Mouse (Mus musculus): ENCODE measurements around the gene Mpeg1. TPM values are rescaled to one million over a fixed set of nuclear protein-coding genes. Genes with fewer than 3 reads are reported as not detected.
A peak's percentile ranks its signal among the peaks of the same experiment; 100 is the strongest.

The Mpeg1 gene
- polyA plus RNA-seq, 1 experiment = 7.0 TPM

DNA sequence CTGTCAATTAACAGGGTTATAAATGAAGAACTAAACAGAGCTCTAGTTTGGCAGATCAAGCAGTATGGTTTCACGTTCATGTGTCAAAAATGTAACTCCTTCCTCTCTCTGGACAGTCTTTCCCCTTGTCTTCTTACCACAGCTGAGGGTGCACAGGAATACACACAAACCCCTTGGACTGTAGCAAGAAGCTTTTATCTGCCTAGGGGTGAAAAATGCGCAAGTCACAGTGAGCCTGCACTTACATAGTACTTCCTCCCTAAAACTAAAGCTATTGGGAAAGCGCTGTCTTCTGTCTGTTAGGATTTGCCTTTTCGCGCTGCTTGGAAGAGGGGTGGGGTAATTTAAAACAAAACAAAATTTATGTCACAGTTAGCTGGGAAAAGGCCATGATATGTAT lies 3.5 kb downstream of the Mpeg1 start:
- no peak for TF ChIP-seq POLR2A (IDR thresholded peaks at IDR 0.05; ENCODE audit: low read depth, low read length)
- TF ChIP-seq CTCF (IDR thresholded peaks at IDR 0.05; ENCODE audit: borderline replicate concordance, insufficient read depth, low read length) = no peak
- Histone ChIP-seq H3K27ac (ENCODE audit: insufficient read depth, low read length) (peak overlapping the region; percentile 64; the same call in 1 of the 2 replicates), H3K4me3 (ENCODE audit: insufficient read depth, low read length) (no peak overlapping the region), H3K4me1 (ENCODE audit: control insufficient read depth, insufficient read depth, low read length) (peaks cover 4% of the 10 kb centered on the region)

- TF ChIP-seq CTCF (IDR thresholded peaks at IDR 0.05; ENCODE audit: borderline replicate concordance, insufficient read depth, low read length) = no peak
- no peak for TF ChIP-seq POLR2A (IDR thresholded peaks at IDR 0.05; ENCODE audit: low read depth, low read length)
- peaks cover 4% of the 10 kb centered on the region for H3K4me1 ChIP-seq (ENCODE audit: control insufficient read depth, insufficient read depth, low read length)
- no peak overlapping the region for H3K4me3 ChIP-seq (ENCODE audit: insufficient read depth, low read length)
- no peak overlapping the region for H3K27ac ChIP-seq (ENCODE audit: insufficient read depth, low read length)
Observed at GRCm38 (mm10) chr19:12464674-12465073, 4.1 kb downstream of the Mpeg1 start.

DNA sequence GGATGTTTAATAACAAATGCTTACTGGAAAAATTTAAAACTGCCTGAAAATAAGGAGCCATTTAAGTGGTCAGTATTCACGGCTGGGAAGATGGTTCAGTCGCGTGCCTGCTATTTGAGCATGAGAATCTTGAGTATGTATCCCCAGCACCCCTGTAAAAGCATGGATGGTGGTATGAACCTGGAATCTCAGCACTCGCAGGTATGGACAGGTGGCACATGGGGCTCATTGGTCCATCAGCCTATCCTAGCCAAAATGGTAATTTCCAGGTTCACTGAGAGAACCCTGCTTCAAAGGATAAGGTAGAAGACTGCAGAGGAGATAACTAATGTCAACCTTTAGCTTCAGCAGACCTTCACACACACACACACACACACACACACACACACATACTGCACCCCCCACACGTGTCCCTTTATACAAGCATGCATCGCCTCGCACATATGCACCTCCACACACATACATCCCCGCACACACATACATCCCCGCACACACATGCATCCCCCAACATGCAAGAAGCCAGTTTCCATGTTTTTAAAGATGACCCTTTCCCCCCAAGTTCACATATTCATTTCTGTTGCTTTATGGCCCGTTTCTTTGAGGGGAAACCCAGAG lies 5.1 kb downstream of the Mpeg1 start:
- Histone ChIP-seq H3K27ac (ENCODE audit: insufficient read depth, low read length) (no peak overlapping the region), H3K4me1 (ENCODE audit: control insufficient read depth, insufficient read depth, low read length) (peaks cover 4% of the 10 kb centered on the region), H3K4me3 (ENCODE audit: insufficient read depth, low read length) (no peak overlapping the region)
- TF ChIP-seq POLR2A (IDR thresholded peaks at IDR 0.05; ENCODE audit: low read depth, low read length) (no peak), CTCF (IDR thresholded peaks at IDR 0.05; ENCODE audit: borderline replicate concordance, insufficient read depth, low read length) (no peak)

- TF ChIP-seq POLR2A (IDR thresholded peaks at IDR 0.05; ENCODE audit: low read depth, low read length) = no peak
- peak; percentile 88 for TF ChIP-seq CTCF (IDR thresholded peaks at IDR 0.05; ENCODE audit: borderline replicate concordance, insufficient read depth, low read length)
- no peak overlapping the region for H3K4me3 ChIP-seq (ENCODE audit: insufficient read depth, low read length)
- no peak overlapping the region for H3K27ac ChIP-seq (ENCODE audit: insufficient read depth, low read length)
- H3K4me1 ChIP-seq (ENCODE audit: control insufficient read depth, insufficient read depth, low read length) = peaks cover 4% of the 10 kb centered on the region
Observed at GRCm38 (mm10) chr19:12466204-12466603, 5.6 kb downstream of the Mpeg1 start.

- no peak overlapping the region for H3K27ac ChIP-seq (ENCODE audit: insufficient read depth, low read length)
- H3K4me3 ChIP-seq (ENCODE audit: insufficient read depth, low read length) = no peak overlapping the region
- H3K4me1 ChIP-seq (ENCODE audit: control insufficient read depth, insufficient read depth, low read length) = peaks cover 5% of the 10 kb centered on the region
- TF ChIP-seq CTCF (IDR thresholded peaks at IDR 0.05; ENCODE audit: borderline replicate concordance, insufficient read depth, low read length) (no peak), POLR2A (IDR thresholded peaks at IDR 0.05; ENCODE audit: low read depth, low read length) (no peak)
Observed at GRCm38 (mm10) chr19:12467436-12467835, 6.9 kb downstream of the Mpeg1 start.

- Histone ChIP-seq H3K4me3 (ENCODE audit: insufficient read depth, low read length) (no peak overlapping the region), H3K4me1 (ENCODE audit: control insufficient read depth, insufficient read depth, low read length) (peaks cover 24% of the 10 kb centered on the region), H3K27ac (ENCODE audit: insufficient read depth, low read length) (peak overlapping the region; percentile 68)
- TF ChIP-seq POLR2A (IDR thresholded peaks at IDR 0.05; ENCODE audit: low read depth, low read length) (no peak), CTCF (IDR thresholded peaks at IDR 0.05; ENCODE audit: borderline replicate concordance, insufficient read depth, low read length) (no peak)
Observed at GRCm38 (mm10) chr19:12471866-12472265, 11.3 kb downstream of the Mpeg1 start.

- Histone ChIP-seq H3K4me3 (ENCODE audit: insufficient read depth, low read length) (no peak overlapping the region), H3K27ac (ENCODE audit: insufficient read depth, low read length) (peak overlapping the region; percentile 68), H3K4me1 (ENCODE audit: control insufficient read depth, insufficient read depth, low read length) (peaks cover 26% of the 10 kb centered on the region)
- TF ChIP-seq POLR2A (IDR thresholded peaks at IDR 0.05; ENCODE audit: low read depth, low read length) (no peak), CTCF (IDR thresholded peaks at IDR 0.05; ENCODE audit: borderline replicate concordance, insufficient read depth, low read length) (no peak)
Observed at GRCm38 (mm10) chr19:12472381-12472976, 11.9 kb downstream of the Mpeg1 start.

GRCm38 (mm10) chr19:12473201-12473641 lies 12.6 kb downstream of the Mpeg1 start:
- peaks cover 26% of the 10 kb centered on the region for H3K4me1 ChIP-seq (ENCODE audit: control insufficient read depth, insufficient read depth, low read length)
- no peak overlapping the region for H3K4me3 ChIP-seq (ENCODE audit: insufficient read depth, low read length)
- H3K27ac ChIP-seq (ENCODE audit: insufficient read depth, low read length) = peak overlapping the region; percentile 68
- TF ChIP-seq CTCF (IDR thresholded peaks at IDR 0.05; ENCODE audit: borderline replicate concordance, insufficient read depth, low read length) = no peak
- no peak; the same call in 1 of the 2 replicates for TF ChIP-seq POLR2A (IDR thresholded peaks at IDR 0.05; ENCODE audit: low read depth, low read length)

DNA sequence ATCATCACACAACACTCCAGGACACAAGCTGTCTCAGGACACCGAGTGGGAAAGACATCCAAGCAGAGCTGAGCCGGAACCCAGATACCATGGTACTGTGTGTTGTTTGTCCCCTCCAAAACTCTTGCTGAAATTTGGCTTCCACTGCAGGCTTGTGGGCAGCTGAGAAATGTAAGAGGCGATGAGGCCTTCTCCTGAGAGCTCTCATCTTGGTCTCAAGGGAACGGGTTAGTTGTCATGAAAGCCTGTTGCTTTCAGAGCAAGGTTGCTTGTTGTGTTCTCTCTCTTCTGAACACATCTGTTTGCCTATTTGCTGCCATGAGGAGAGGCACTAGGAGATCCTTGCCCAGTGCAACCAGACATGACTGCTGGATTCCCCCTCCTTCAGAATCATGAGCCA lies 13.4 kb downstream of the Mpeg1 start:
- Histone ChIP-seq H3K4me3 (ENCODE audit: insufficient read depth, low read length) (no peak overlapping the region), H3K27ac (ENCODE audit: insufficient read depth, low read length) (peak overlapping the region; percentile 68), H3K4me1 (ENCODE audit: control insufficient read depth, insufficient read depth, low read length) (peaks cover 26% of the 10 kb centered on the region)
- TF ChIP-seq CTCF (IDR thresholded peaks at IDR 0.05; ENCODE audit: borderline replicate concordance, insufficient read depth, low read length) (no peak), POLR2A (IDR thresholded peaks at IDR 0.05; ENCODE audit: low read depth, low read length) (no peak)
